Mouse (Mus musculus): ENCODE measurements around the gene Sap30. TPM values are rescaled to one million over a fixed set of nuclear protein-coding genes. Genes with fewer than 3 reads are reported as not detected.
"Not testable (repeated sequence)": the region's sequence is repeated elsewhere in the genome, so short reads cannot be mapped to it uniquely, and the experiment has no call there.

Gene Sap30
- polyA plus RNA-seq (2016; fragmentation: Nextera tagmentation; extraction: Ambion mirVana): 83.3 and 91.6 TPM in 2 replicates

DNA sequence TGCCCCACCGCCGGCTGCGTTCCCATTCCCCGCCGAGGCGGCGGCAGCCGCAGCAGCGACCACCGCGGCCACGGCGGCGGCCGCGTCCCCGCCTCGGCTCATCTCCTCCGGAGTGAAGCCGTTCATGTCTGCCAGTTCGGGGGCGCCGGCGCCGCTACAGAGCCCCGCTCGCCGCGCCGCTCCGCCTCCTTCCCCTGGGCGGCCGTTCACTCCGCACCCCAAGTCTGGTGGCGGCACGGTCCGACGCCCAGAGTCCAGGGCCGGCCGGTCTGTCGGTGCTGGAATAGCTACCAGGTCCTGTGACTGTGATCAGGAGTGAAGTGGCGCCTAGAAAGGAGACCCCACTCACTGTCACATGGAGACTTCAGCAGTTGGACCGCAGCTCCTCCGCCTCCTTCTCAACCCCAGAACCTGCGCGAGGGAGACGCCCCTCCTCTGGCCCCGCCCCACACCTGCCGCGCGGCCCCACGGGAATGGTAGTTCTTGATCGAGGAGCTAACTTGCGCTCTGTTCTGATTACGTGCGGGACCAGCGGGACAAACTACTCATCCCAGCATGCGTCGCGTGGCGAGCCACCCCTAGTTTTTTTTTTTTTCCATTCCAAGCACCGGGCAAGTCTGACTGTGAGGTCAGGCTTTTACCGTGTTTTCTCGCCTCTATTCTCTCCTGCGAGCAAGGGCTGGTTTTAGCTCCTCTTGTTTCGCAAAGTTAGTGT lies at the start of gene Sap30:
Sap30 (minus strand) TSS at position 420 of the 715 bp plus-strand sequence.
- WGBS: under 1% methylated on average over 66 of the region's 66 CpGs
- peaks cover 14% of the 10 kb centered on the region for H3K4me1 ChIP-seq
- H3K4me3 ChIP-seq: peak within 1 kb of the TSS; percentile 98
- H3K27ac ChIP-seq: peak within 1 kb of the TSS; percentile 99
- no peaks in the 10 kb centered on the region for H3K27me3 ChIP-seq (ENCODE audit: poor library complexity, severe bottlenecking)
- H3K36me3 ChIP-seq (replicated peaks): peaks cover 33% of the 10 kb centered on the region
- no peaks in the 10 kb centered on the region for H3K9me3 ChIP-seq
- peak; percentile 99 for DNase-seq (ENCODE audit: extremely low spot score, low spot score)

DNA sequence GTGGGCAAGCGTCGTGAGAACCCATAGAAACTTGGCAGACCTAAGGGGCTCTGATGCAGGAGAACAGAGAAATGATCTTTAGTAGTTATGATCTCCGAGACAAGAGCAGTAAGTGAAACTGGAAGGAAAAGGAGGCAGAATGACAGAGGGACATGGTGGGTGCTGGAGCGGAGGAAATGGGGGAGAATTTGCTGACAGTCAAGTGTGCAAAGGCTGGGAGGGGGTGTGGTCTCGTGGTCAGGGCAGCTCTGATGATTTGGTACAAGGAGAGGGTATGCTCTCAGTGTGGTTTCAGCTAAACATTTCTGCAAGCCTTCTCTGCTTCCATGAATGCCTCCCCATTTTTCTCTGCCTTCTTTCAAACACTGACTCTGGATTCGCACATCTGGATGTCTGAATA lies 48.5 kb upstream of the Sap30 start:
- no peak overlapping the region for H3K4me3 ChIP-seq
- no peak for DNase-seq (ENCODE audit: extremely low spot score, low spot score)

DNA sequence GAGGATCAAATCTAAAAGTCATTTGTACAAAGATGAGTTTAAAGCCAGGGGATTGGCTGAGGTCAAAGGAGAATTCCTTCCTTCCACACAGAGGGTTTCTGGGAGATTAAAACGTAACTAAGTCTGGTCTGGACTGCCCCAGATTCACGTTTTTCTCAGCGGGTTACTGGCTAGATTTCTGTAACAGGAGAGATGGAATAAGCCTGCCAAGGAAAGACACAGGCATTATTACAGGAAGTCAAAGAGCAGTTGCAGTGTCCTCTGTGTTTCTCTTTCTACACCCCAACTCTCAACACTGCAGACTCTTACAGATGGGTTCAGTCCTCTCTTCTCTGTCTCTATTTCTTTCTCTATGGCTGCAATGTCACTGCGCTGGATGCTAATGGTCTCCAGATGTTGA lies 46.8 kb upstream of the Sap30 start:
- Histone ChIP-seq H3K4me3 (no peak overlapping the region), H3K36me3 (replicated peaks) (peaks cover 27% of the 10 kb centered on the region), H3K4me1 (no peaks in the 10 kb centered on the region), H3K27ac (no peak overlapping the region), H3K27me3 (ENCODE audit: poor library complexity, severe bottlenecking) (no peaks in the 10 kb centered on the region), H3K9me3 (no peaks in the 10 kb centered on the region)
- WGBS: 77% methylated on average over 4 of the region's 4 CpGs
- no peak for DNase-seq (ENCODE audit: extremely low spot score, low spot score)

More for the DNA sequence above, 48.5 kb upstream of the Sap30 start:
- Histone ChIP-seq H3K27me3 (ENCODE audit: poor library complexity, severe bottlenecking) (no peaks in the 10 kb centered on the region), H3K4me1 (no peaks in the 10 kb centered on the region), H3K36me3 (replicated peaks) (peaks cover 27% of the 10 kb centered on the region), H3K9me3 (no peaks in the 10 kb centered on the region), H3K27ac (no peak overlapping the region)
- 89% methylated on average over 6 of the region's 6 CpGs for WGBS

DNA sequence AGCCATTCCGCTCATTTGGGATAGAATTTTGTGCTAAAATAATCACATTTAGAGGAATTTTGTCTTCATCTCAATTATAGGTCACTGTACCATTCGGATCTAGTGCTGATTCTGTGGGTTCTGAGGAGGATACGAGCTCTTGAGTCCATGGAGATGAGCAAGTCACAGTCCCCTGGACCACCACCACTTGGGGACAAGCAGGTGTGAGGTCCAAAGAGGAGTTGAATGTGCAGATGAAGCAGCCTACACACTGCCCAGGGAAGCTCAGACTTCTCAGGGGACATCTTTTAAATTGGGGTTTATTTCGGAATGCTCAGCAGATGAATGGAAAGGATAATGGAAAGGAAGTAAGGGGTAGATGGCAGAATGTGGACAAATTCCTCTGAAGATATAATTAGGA lies 45.4 kb upstream of the Sap30 start:
- Histone ChIP-seq H3K4me3 (no peak overlapping the region), H3K27me3 (ENCODE audit: poor library complexity, severe bottlenecking) (no peaks in the 10 kb centered on the region), H3K4me1 (no peaks in the 10 kb centered on the region), H3K27ac (no peak overlapping the region), H3K36me3 (replicated peaks) (peaks cover 27% of the 10 kb centered on the region), H3K9me3 (no peaks in the 10 kb centered on the region)
- DNase-seq (ENCODE audit: extremely low spot score, low spot score): no peak
- 93% methylated on average over 4 of the region's 4 CpGs for WGBS

DNA sequence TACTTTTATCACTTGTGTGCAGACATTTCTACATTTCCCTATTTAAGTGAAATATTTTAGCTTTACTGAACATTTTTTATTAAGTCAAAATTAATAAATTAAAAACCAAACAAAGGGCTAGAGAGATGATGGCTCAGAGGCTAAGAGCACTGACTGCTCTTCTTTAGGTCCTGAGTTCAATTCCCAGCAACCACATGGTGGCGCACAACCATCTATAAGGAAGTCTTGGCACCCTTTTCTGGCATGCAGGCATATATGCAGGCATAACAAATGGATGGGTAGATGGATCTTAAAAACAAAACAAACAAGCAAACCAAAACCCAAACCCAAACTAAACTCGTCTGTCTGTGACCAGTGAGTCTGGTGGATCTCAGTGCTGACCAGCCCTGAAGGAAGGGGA lies 44.6 kb upstream of the Sap30 start:
- no peak for DNase-seq (ENCODE audit: extremely low spot score, low spot score)
- WGBS: 58% methylated on average over 2 of the region's 2 CpGs
- H3K36me3 ChIP-seq (replicated peaks): peaks cover 36% of the 10 kb centered on the region
- no peaks in the 10 kb centered on the region for H3K9me3 ChIP-seq
- H3K27me3 ChIP-seq (ENCODE audit: poor library complexity, severe bottlenecking): no peaks in the 10 kb centered on the region
- no peak overlapping the region for H3K27ac ChIP-seq
- H3K4me3 ChIP-seq: no peak overlapping the region
- H3K4me1 ChIP-seq: no peaks in the 10 kb centered on the region

DNA sequence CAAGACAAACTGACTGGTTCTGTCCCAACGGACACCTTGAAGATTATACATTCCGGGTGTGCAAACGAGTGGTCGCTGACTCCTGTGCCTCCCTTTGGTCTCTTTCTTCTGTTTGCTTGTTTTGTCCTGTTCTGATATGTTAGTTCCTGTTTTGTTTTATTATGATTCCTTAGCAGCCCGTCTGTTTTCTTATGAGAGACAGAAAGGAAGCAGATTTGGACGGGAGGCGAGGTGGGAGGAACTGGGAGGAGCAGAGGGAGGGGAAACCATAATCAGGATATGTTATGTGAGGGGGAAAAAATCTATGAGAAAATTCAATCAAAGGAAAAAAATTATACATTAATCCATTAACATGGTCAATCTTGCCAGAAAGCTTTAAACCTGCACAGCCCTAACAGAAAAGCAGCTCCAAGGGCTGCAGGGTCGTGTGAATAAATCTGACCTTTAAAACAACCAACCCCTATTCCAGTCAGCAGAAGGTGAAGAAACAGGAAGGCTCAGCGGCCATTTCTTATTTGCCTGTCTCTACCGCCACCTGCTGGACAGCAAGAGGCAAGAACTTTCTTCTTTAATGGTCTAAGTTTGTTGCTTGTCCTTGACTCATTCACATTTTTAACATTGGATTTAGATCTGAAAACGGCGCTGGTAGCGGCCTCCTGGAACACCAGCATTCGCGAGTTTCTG lies 43.1 kb upstream of the Sap30 start:
- WGBS: 33% methylated on average over 15 of the region's 15 CpGs

DNA sequence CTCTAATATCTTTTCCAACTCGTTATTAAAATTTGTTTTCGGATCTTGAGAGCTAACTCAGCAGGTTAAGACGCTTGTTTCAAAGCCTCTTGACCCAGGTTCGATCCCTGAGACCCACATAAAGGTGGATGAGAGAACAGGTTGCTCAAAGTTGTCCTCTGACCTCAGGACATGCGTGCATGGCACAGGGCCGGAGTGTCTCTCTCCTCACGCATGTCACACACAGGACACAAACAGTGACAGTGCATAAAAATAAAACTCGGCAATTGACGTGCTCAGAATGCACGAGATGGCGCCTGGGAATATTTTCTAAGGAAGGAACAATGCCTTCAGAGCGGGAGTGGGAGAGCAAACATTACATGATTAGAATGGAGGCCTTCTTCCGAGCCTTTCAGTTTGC lies 42.6 kb upstream of the Sap30 start:
- Histone ChIP-seq H3K36me3 (replicated peaks) (peaks cover 38% of the 10 kb centered on the region), H3K4me1 (no peaks in the 10 kb centered on the region), H3K9me3 (no peaks in the 10 kb centered on the region), H3K4me3 (no peak overlapping the region), H3K27me3 (ENCODE audit: poor library complexity, severe bottlenecking) (no peaks in the 10 kb centered on the region), H3K27ac (no peak overlapping the region)
- DNase-seq (ENCODE audit: extremely low spot score, low spot score): no peak
- 92% methylated on average over 13 of the region's 13 CpGs for WGBS

More for the DNA sequence above, 43.1 kb upstream of the Sap30 start:
- no peaks in the 10 kb centered on the region for H3K27me3 ChIP-seq (ENCODE audit: poor library complexity, severe bottlenecking)
- peak; percentile 67 for DNase-seq (ENCODE audit: extremely low spot score, low spot score)
- no peak overlapping the region for H3K27ac ChIP-seq
- no peaks in the 10 kb centered on the region for H3K9me3 ChIP-seq
- no peaks in the 10 kb centered on the region for H3K4me1 ChIP-seq
- H3K36me3 ChIP-seq (replicated peaks): peaks cover 39% of the 10 kb centered on the region
- no peak overlapping the region for H3K4me3 ChIP-seq

DNA sequence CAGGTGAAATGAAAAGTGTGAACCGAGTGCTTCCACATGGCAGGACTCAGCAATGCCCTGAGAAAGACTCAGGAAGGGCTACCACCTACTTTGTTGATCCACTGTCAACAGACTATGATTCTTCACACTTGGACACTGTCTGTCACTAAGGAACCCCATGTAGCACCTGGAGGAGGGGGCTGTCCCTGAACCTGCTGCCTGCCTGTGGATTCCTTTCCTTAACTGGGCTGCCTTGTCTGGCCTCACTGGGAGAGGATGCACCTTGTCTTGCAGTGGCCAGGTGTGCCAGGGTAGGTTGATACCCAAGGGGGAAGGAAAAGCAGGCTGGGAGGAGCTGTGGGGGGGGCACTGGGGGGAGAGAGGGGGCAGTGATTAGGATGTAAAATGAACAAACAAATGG lies 40.4 kb upstream of the Sap30 start:
- no peaks in the 10 kb centered on the region for H3K27me3 ChIP-seq (ENCODE audit: poor library complexity, severe bottlenecking)
- H3K4me1 ChIP-seq: no peaks in the 10 kb centered on the region
- 93% methylated on average over 1 of the region's 1 CpGs for WGBS
- H3K4me3 ChIP-seq: no peak overlapping the region
- no peak for DNase-seq (ENCODE audit: extremely low spot score, low spot score)
- no peak overlapping the region for H3K27ac ChIP-seq
- peaks cover 32% of the 10 kb centered on the region for H3K36me3 ChIP-seq (replicated peaks)
- no peaks in the 10 kb centered on the region for H3K9me3 ChIP-seq

DNA sequence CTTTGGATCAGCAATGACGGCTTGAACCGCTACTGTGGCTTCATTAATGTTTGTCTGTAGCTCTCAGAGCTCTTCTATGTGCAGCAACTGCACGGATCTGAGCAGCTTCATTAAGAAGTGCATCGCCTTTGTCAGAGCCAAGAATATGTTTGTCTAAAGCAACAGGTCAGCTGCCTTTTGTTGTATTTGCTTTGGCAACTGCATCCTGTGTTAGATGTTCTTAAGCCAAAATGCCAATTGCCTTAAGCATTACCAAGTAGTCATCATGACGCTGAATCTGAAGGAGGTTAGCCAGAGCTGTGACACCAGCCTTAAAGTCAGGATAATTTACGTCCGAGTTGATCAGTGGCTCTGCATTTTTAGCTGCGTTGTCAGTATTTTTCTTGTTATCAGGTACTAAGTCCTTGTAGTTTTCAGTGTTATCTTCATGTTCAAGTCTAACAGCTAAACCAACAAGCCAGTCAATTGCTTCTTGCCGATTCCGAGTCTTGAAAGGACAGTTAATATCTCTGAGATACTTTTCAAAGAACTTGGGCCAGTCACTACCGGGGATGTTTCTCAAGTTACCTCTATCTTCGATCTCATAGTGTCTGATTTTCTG lies 32.6 kb upstream of the Sap30 start:
- Histone ChIP-seq H3K9me3 (no peaks in the 10 kb centered on the region), H3K27ac (no peak overlapping the region)
- WGBS: 91% methylated on average over 12 of the region's 12 CpGs

DNA sequence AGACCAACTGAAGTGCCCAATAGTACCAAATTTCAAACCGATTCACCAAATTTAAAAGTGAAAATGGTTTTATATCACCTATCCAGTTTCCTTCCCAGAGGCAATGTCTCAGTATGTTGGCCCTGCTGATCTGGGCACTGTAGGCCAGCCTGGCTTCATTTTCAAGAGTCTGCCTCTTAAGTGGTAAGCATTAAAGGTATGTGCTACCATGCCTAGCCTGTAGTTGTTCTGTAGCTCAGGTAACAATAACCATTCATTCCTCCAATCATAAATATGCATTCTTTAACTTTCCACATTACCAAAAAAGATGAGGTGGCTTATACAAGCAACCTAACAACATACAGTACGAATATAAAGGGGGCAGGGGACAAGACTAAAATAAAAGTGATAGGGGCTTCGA lies 30.1 kb upstream of the Sap30 start:
- 94% methylated on average over 3 of the region's 3 CpGs for WGBS
- no peaks in the 10 kb centered on the region for H3K27me3 ChIP-seq (ENCODE audit: poor library complexity, severe bottlenecking)

More for the DNA sequence above, 32.6 kb upstream of the Sap30 start:
- peaks cover 53% of the 10 kb centered on the region for H3K36me3 ChIP-seq (replicated peaks)
- no peaks in the 10 kb centered on the region for H3K4me1 ChIP-seq
- H3K27me3 ChIP-seq (ENCODE audit: poor library complexity, severe bottlenecking): no peaks in the 10 kb centered on the region
- H3K4me3 ChIP-seq: no peak overlapping the region
- DNase-seq (ENCODE audit: extremely low spot score, low spot score): no peak

DNA sequence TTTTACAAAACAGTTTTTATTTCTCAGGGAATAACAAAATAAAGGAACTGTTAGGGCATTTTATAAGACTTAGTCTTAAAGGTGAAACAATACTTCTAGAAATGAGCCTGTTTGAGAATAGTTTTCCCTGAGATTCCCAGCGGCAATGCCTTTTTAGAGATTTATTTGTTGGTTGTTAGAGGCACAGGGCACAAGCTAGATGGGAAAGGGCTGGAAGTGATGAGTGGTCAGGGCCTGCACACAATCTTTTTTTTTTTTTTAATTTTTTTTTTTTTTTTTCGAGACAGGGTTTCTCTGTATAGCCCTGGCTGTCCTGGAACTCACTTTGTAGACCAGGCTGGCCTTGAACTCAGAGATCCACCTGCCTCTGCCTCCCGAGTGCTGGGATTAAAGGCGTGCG lies 29.0 kb upstream of the Sap30 start:
- peaks cover 70% of the 10 kb centered on the region for H3K36me3 ChIP-seq (replicated peaks)
- 91% methylated on average over 5 of the region's 5 CpGs for WGBS

More for the DNA sequence above, 30.1 kb upstream of the Sap30 start:
- peaks cover 14% of the 10 kb centered on the region for H3K4me1 ChIP-seq
- H3K4me3 ChIP-seq: no peak overlapping the region
- H3K27ac ChIP-seq: no peak overlapping the region
- peaks cover 74% of the 10 kb centered on the region for H3K36me3 ChIP-seq (replicated peaks)
- DNase-seq (ENCODE audit: extremely low spot score, low spot score): no peak
- no peaks in the 10 kb centered on the region for H3K9me3 ChIP-seq

DNA sequence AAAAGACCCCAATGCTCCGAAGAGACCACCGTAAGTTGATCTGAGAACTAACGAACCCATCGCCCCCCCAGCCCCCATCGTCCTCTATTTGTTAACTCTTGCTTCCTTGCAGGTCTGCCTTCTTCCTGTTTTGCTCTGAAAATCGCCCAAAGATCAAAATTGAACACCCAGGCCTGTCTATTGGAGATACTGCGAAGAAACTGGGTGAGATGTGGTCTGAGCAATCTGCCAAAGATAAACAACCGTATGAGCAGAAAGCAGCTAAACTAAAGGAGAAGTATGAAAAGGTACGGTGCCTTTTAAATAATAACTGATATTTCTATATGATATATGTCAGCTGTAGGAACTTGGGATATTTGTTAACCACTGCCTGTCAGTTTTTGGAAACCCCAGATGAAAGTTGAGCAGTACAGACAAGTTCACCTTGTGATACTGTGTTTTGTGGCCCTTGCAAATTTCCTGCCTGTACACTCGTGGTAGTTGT lies 25.6 kb upstream of the Sap30 start:
- H3K4me3 ChIP-seq: peak overlapping the region; percentile 91
- DNase-seq (ENCODE audit: extremely low spot score, low spot score); H3K27me3 ChIP-seq (ENCODE audit: poor library complexity, severe bottlenecking); H3K9me3 ChIP-seq: not testable (repeated sequence)
- H3K27ac ChIP-seq: peak overlapping the region; percentile 100
- H3K4me1 ChIP-seq: peaks cover 23% of the 10 kb centered on the region
- H3K36me3 ChIP-seq (replicated peaks): peaks cover 58% of the 10 kb centered on the region
- WGBS: 41% methylated on average over 10 of the region's 10 CpGs

More for the DNA sequence above, 29.0 kb upstream of the Sap30 start:
- H3K27ac ChIP-seq; H3K4me3 ChIP-seq; DNase-seq (ENCODE audit: extremely low spot score, low spot score); H3K27me3 ChIP-seq (ENCODE audit: poor library complexity, severe bottlenecking); H3K9me3 ChIP-seq: not testable (repeated sequence)
- H3K4me1 ChIP-seq: peaks cover 14% of the 10 kb centered on the region

Measured in forebrain, embryonic 10.5 days (tissue).